ENCODE assay signal across 17 mouse cellular contexts in genomic region chr2:166699552-166699951, GRCm38 (mm10). TPM values are rescaled to one million over a fixed set of nuclear protein-coding genes. Genes with fewer than 3 reads are reported as not detected.
A peak's percentile ranks its signal among the peaks of the same experiment; 100 is the strongest.
DNase-seq lines count a peak whose midpoint lies in the region; ATAC-seq lines count a peak whose summit lies in the region.
"Had no signal": no experiment of that assay in that cellular context is flagged by ENCODE, and none has a peak within 500 bp of the region (broad histone marks: within the 10 kb centered on the region; RNA-seq: fewer than 3 reads in every experiment).

No protein-coding gene starts in this region.

- intact Hi-C loops in heart, postnatal 25 days (cut with DNase I): no loop called here

- peak; percentile 37 to 52; a peak in 3 of 4 replicates for ATAC-seq in hematopoietic stem cell, adult 5-6 weeks (replicated peaks in 1 of 2; ENCODE audit: insufficient read depth in 1 of 2, low FRiP score in 2 of 2, low TSS enrichment in 1 of 2, low read depth in 1 of 2, poor library complexity in 2 of 2, severe bottlenecking in 2 of 2)
- ATAC-seq: activated CD4-positive, CD25-positive, alpha-beta regulatory T cell, adult 4 months; forebrain, embryonic 14.5 days; intestine, embryonic 15.5 days had no signal

- DNase-seq in heart, adult 11 months: peak; percentile 93
- no peak for DNase-seq in heart, postnatal 25 days (ENCODE audit: low spot score)
- DNase-seq in lung, postnatal 36 days: peak; percentile 26
- no peak for DNase-seq in lung, postnatal 25 days (ENCODE audit: low spot score)
- DNase-seq in urinary bladder, postnatal 10 days (ENCODE audit: low spot score): no peak
- no peak for DNase-seq in layer of hippocampus, adult 11-12 months (ENCODE audit: low spot score)
- DNase-seq in adrenal gland, adult (ENCODE audit: inconsistent age in 2 of 2, low spot score in 1 of 2): no peak
- DNase-seq: adrenal gland, adult 2 months; adrenal gland, postnatal 36 days; cerebellum, adult 11-12 months; cerebellum, adult 9-10 months; cerebellum, postnatal 25 days; heart, postnatal 36 days had no signal

RNA-seq across cellular contexts. Expression of gene Prex1, which starts 14.1 kb away (rescaled TPM):
- 1 to 10 TPM; 5.9 to 6.6 TPM for total RNA-seq in heart, postnatal 25 days (2021)
- total RNA-seq in hematopoietic stem cell, adult 5-6 weeks (2017): 25.1 and 30.0 TPM in 2 replicates

Comparison
In these comparisons a context has a peak if more than half of its experiments do, and no peak if none do; other contexts are left out.
1. DNase-seq: peak in heart, adult 11 months (single experiment) and lung, postnatal 36 days (single experiment); none in heart, postnatal 25 days (single experiment), lung, postnatal 25 days (single experiment), urinary bladder, postnatal 10 days (single experiment), layer of hippocampus, adult 11-12 months (single experiment) and adrenal gland, adult (0 of 2).